Comparison of ENCODE assay signal across 27 mouse cellular contexts in the genomic region with DNA sequence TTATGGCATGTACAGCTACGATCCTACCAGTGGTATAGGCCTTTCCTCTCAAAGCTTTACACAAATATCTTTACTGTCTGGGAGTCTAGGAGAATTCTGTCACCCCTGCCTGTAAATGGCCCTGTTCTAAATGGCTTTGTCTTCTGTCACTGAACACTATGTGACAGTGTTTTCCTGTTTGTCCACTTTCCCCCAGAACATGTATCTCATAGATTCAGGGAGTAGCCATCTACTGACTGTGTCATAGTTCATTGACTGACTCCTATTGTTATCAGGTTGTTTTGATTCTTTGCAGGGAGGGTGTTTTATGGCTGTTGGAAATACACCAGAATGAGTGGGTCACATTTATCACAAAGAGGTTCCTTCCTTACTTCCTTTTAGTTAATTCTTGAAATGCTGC. TPM values are rescaled to one million over a fixed set of nuclear protein-coding genes. Genes with fewer than 3 reads are reported as not detected.
DNase-seq lines count a peak whose midpoint lies in the region; ATAC-seq and TF ChIP-seq lines count a peak whose summit lies in the region.
"Had no signal": no experiment of that assay in that cellular context is flagged by ENCODE, and none has a peak within 500 bp of the region (broad histone marks: within the 10 kb centered on the region; RNA-seq: fewer than 3 reads in every experiment).

No protein-coding gene starts in this region.

- H3K79me2 ChIP-seq in heart, adult 2 months (replicated peaks; ENCODE audit: control insufficient read depth, insufficient read depth, low read length), result no peaks in the 10 kb centered on the region

- 71% methylated on average over 1 of the region's 1 CpGs for WGBS in heart, adult 2 months
- 65% methylated on average over 1 of the region's 1 CpGs for WGBS in liver, postnatal 0 days (ENCODE audit: insufficient replicate concordance)
- WGBS in liver, embryonic 11.5 days, result 88% methylated on average over 1 of the region's 1 CpGs
- 82% methylated on average over 1 of the region's 1 CpGs for WGBS in limb, embryonic 10.5 days

- ATAC-seq in liver, postnatal 0 days, result peak; percentile 50; the same call in 1 of the 2 replicates
- ATAC-seq in liver, embryonic 11.5 days (replicated peaks; ENCODE audit: low FRiP score), result no peak
- ATAC-seq: forebrain, embryonic 13.5 days; forebrain, embryonic 16.5 days; hindbrain, embryonic 16.5 days; intestine, embryonic 15.5 days; Patski had no signal

- no peaks in the 10 kb centered on the region for H3K27me3 ChIP-seq in heart, adult 2 months (ENCODE audit: control insufficient read depth, insufficient read depth, low read length)
- no peaks in the 10 kb centered on the region for H3K27me3 ChIP-seq in liver, postnatal 0 days (ENCODE audit: insufficient read depth, low read length)
- H3K27me3 ChIP-seq in liver, embryonic 11.5 days (replicated peaks; ENCODE audit: control insufficient read depth, insufficient read depth, low read length), result no peaks in the 10 kb centered on the region
- no peaks in the 10 kb centered on the region for H3K27me3 ChIP-seq in limb, embryonic 10.5 days (ENCODE audit: low read depth, poor library complexity, severe bottlenecking)
- H3K27me3 ChIP-seq: CH12.LX; forebrain, embryonic 13.5 days; heart, embryonic 15.5 days; hindbrain, embryonic 13.5 days; intestine, embryonic 15.5 days; Patski had no signal

- H3K4me3 ChIP-seq in heart, adult 2 months, result no peak overlapping the region
- no peak overlapping the region for H3K4me3 ChIP-seq in liver, postnatal 0 days (ENCODE audit: low read depth, low read length)
- H3K4me3 ChIP-seq in liver, embryonic 11.5 days (ENCODE audit: low read depth, low read length), result no peak overlapping the region
- no peak overlapping the region for H3K4me3 ChIP-seq in brown adipose tissue, adult 24 weeks (ENCODE audit: insufficient read depth, low read depth, low read length)
- no peak overlapping the region for H3K4me3 ChIP-seq in limb, embryonic 10.5 days
- H3K4me3 ChIP-seq: forebrain, embryonic 10.5 days; forebrain, embryonic 13.5 days; heart, embryonic 15.5 days; hindbrain, embryonic 10.5 days; hindbrain, embryonic 13.5 days; intestine, embryonic 15.5 days had no signal

- H3K9me3 ChIP-seq in liver, postnatal 0 days (ENCODE audit: low read length), result no peaks in the 10 kb centered on the region
- H3K9me3 ChIP-seq in liver, embryonic 11.5 days (ENCODE audit: control insufficient read depth, low read length), result no peaks in the 10 kb centered on the region
- H3K9me3 ChIP-seq in limb, embryonic 10.5 days (replicated peaks), result no peaks in the 10 kb centered on the region
- H3K9me3 ChIP-seq: forebrain, embryonic 10.5 days; forebrain, embryonic 13.5 days; G1E; heart, embryonic 15.5 days; hindbrain, embryonic 10.5 days; hindbrain, embryonic 13.5 days; intestine, embryonic 15.5 days had no signal

- H3K9ac ChIP-seq in heart, adult 2 months (ENCODE audit: low read depth, low read length), result no peak overlapping the region
- no peak overlapping the region for H3K9ac ChIP-seq in liver, postnatal 0 days (replicated peaks)
- H3K9ac ChIP-seq in liver, embryonic 11.5 days (ENCODE audit: low read depth, low read length), result no peak overlapping the region
- H3K9ac ChIP-seq: forebrain, embryonic 13.5 days; heart, embryonic 15.5 days; hindbrain, embryonic 13.5 days; intestine, embryonic 15.5 days had no signal

- peak overlapping the region; percentile 18 for H3K27ac ChIP-seq in heart, adult 2 months
- no peak overlapping the region for H3K27ac ChIP-seq in liver, postnatal 0 days (ENCODE audit: low read depth)
- H3K27ac ChIP-seq in liver, embryonic 11.5 days (ENCODE audit: low read depth, low read length), result no peak overlapping the region
- H3K27ac ChIP-seq in brown adipose tissue, adult 24 weeks (replicated peaks; ENCODE audit: low read depth, low read length), result peak overlapping the region; percentile 100
- H3K27ac ChIP-seq in limb, embryonic 10.5 days, result no peak overlapping the region
- H3K27ac ChIP-seq: forebrain, embryonic 10.5 days; forebrain, embryonic 13.5 days; heart, embryonic 15.5 days; hindbrain, embryonic 10.5 days; hindbrain, embryonic 13.5 days; intestine, embryonic 15.5 days had no signal

- peaks cover 2% of the 10 kb centered on the region; the same call in 1 of the 2 replicates for H3K36me3 ChIP-seq in heart, adult 2 months (ENCODE audit: control insufficient read depth, insufficient read depth, low read length)
- H3K36me3 ChIP-seq in liver, postnatal 0 days (replicated peaks; ENCODE audit: insufficient read depth, low read length), result no peaks in the 10 kb centered on the region
- no peaks in the 10 kb centered on the region for H3K36me3 ChIP-seq in liver, embryonic 11.5 days (ENCODE audit: control insufficient read depth, insufficient read depth, low read length)
- H3K36me3 ChIP-seq in limb, embryonic 10.5 days, result no peaks in the 10 kb centered on the region
- H3K36me3 ChIP-seq: forebrain, embryonic 10.5 days; G1E; heart, embryonic 15.5 days; hindbrain, embryonic 10.5 days; hindbrain, embryonic 13.5 days; intestine, embryonic 15.5 days had no signal

- TF ChIP-seq CTCF in heart, adult 2 months (IDR thresholded peaks at IDR 0.05), result no peak
- no peak for TF ChIP-seq CTCF in liver, postnatal 0 days (IDR thresholded peaks at IDR 0.05; ENCODE audit: low read depth)

- 0 out of 2 replicates have a peak, but pooled peaks have one; percentile 19 for TF ChIP-seq POLR2A in heart, adult 2 months (IDR thresholded peaks at IDR 0.05; ENCODE audit: insufficient read depth, low read depth, low read length)

- no peak for TF ChIP-seq EP300 in heart, adult 2 months (IDR thresholded peaks at IDR 0.05; ENCODE audit: insufficient read depth, low read depth, low read length)
- peak; percentile 24; the same call in 1 of the 2 replicates for TF ChIP-seq EP300 in liver, postnatal 0 days (IDR thresholded peaks at IDR 0.05; ENCODE audit: low read depth)

- no peak for DNase-seq in heart, adult 2 months
- DNase-seq in heart, postnatal 36 days, result no peak
- DNase-seq in liver, postnatal 0 days, result no peak
- DNase-seq in liver, embryonic 11.5 days (ENCODE audit: low spot score), result no peak
- DNase-seq in limb, embryonic 10.5 days (ENCODE audit: low spot score), result no peak
- DNase-seq: adrenal gland, adult 2 months; adrenal gland, postnatal 14 days; B cell, adult 2 months; cerebellum, adult 11-12 months; cerebellum, adult 8-10 months; cerebellum, postnatal 10 days; gastrocnemius, postnatal 10 days; gastrocnemius, postnatal 36 days; heart, postnatal 14 days; kidney, adult 11 months had no signal

- peaks cover 3% of the 10 kb centered on the region for H3K4me1 ChIP-seq in heart, adult 2 months (ENCODE audit: control insufficient read depth, insufficient read depth, low read length)
- peaks cover 6% of the 10 kb centered on the region; the same call in 1 of the 2 replicates for H3K4me1 ChIP-seq in liver, postnatal 0 days (ENCODE audit: insufficient read depth)
- no peaks in the 10 kb centered on the region for H3K4me1 ChIP-seq in liver, embryonic 11.5 days (replicated peaks; ENCODE audit: control insufficient read depth, insufficient read depth, low read length)
- peaks cover 26% of the 10 kb centered on the region for H3K4me1 ChIP-seq in brown adipose tissue, adult 24 weeks (ENCODE audit: control insufficient read depth, insufficient read depth, insufficient read length, low read length)
- no peaks in the 10 kb centered on the region for H3K4me1 ChIP-seq in limb, embryonic 10.5 days
- H3K4me1 ChIP-seq: forebrain, embryonic 13.5 days; heart, embryonic 15.5 days; hindbrain, embryonic 13.5 days; intestine, embryonic 15.5 days had no signal

- H3K4me2 ChIP-seq in liver, postnatal 0 days (ENCODE audit: low read depth, low read length), result no peak overlapping the region
- H3K4me2 ChIP-seq in liver, embryonic 11.5 days, result no peak overlapping the region
- H3K4me2 ChIP-seq: forebrain, embryonic 13.5 days; heart, embryonic 15.5 days; hindbrain, embryonic 13.5 days; intestine, embryonic 15.5 days had no signal

- intact Hi-C loops in heart, adult 2 months (cut with DNase I), result no loop called here
- intact Hi-C loops in heart, postnatal 36 days (cut with DNase I), result no loop called here

RNA-seq across cellular contexts. Expression of a gene that starts 14.2 kb away (rescaled TPM):
- 1 to 10 TPM; 1.4 to 2.8 TPM for total RNA-seq in heart, adult 2 months (2021)
- polyA plus RNA-seq in heart, adult 2 months (2012; rRNA removed), result 1.9 and 4.0 TPM in 2 replicates
- 1 to 10 TPM; 1.8 to 1.9 TPM for total RNA-seq in heart, postnatal 36 days (2021)
- polyA plus RNA-seq in liver, postnatal 0 days (2015; fragmentation: Nextera tagmentation; extraction: Ambion mirVana), result 5.4 and 5.9 TPM in 2 replicates
- polyA plus RNA-seq in liver, embryonic 11.5 days (2014; fragmentation: Nextera tagmentation; extraction: Ambion mirVana), result 1.4 and 2.8 TPM in 2 replicates
- 5.2 and 11.9 TPM in 2 replicates for polyA plus RNA-seq in brown adipose tissue, adult 24 weeks (2012; ENCODE audit: insufficient read depth, insufficient read length, missing spikeins)
- polyA plus RNA-seq in limb, embryonic 10.5 days (2016; fragmentation: Nextera tagmentation; extraction: Ambion mirVana), result 0.16 and 0.45 TPM in 2 replicates
- polyA plus RNA-seq: G1E had no signal

Comparison
In these comparisons a context has a peak if more than half of its experiments do, and no peak if none do; other contexts are left out.
1. H3K27ac ChIP-seq: peak in heart, adult 2 months (single experiment) and brown adipose tissue, adult 24 weeks (single experiment); none in liver, postnatal 0 days (single experiment), liver, embryonic 11.5 days (single experiment) and limb, embryonic 10.5 days (single experiment).